Comparison of ENCODE assay signal across 8 mouse cellular contexts in the genomic region with DNA sequence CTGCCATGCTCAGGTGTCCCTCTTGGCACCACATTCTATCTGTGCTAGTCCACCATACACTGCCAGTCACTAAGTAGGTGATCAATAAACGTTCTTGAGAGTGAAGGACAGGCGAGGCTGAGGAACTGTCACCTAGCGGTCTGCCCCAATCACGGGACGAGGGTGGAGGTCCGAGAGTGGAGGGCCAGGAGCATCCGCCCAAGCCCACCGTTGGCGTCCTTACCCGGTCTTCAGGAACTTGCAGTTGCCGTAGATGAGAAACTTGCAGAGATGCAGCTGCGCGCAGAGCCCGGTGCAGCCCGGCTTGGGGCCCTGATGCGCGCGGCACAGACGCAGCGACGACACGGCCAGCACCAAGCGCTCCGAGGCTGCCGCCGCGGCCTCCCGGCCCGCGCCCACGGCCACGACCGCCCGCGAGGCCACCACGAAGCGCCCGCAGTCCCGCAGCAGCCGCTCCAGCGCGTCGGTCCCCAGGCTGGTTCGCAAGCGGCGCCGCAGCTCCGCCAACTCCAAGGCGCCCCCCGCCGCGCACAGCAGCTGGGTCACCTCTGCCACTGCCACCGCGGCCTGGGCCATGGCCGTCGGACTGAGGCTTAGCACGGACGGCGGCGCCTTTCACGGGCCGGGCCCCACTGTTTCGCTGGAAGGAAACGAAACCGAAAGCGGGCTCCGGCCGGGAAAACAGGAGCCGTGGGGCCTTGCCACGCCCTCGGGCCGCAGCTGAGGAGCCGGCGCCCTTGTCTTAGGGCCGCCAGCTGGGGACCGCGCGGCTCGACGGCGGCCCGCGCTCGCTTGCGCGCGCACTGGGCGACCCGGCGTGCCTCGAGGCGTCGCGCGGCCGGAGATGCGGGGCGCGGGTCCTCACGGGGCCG. TPM values are rescaled to one million over a fixed set of nuclear protein-coding genes. Genes with fewer than 3 reads are reported as not detected.
DNase-seq lines count a peak whose midpoint lies in the region; ATAC-seq lines count a peak whose summit lies in the region.

Gene Parp12, minus strand, starts transcription at position 766 of the 872 bp plus-strand sequence.

- peak; percentile 77 to 78 for DNase-seq in adrenal gland, adult 18-20 months (ENCODE audit: low spot score in 2 of 2)
- peak; percentile 67 for DNase-seq in embryo, embryonic 10.5 days (ENCODE audit: low spot score)
- DNase-seq in gastrocnemius, postnatal 25 days, result peak; percentile 82
- peak; percentile 50 to 57 for DNase-seq in left cerebral cortex, postnatal 36 days (ENCODE audit: low spot score in 2 of 2)
- peak; percentile 71 for DNase-seq in mesoderm, embryonic 11.5 days (ENCODE audit: low read depth, low spot score)
- peak; percentile 58 for DNase-seq in right cerebral cortex, postnatal 25 days
- DNase-seq in urinary bladder, postnatal 36 days (ENCODE audit: low spot score in 2 of 2), result peak; percentile 73 to 84

- intact Hi-C loops in left cerebral cortex, postnatal 36 days (cut with DNase I), result no loop called here

- peak; percentile 74 for ATAC-seq in inflammation-experienced regulatory T-cells, adult 6 months

RNA-seq across cellular contexts. Expression of gene Parp12, which starts in this region (rescaled TPM):
- 10 to 100 TPM; 14.4 to 16.1 TPM for total RNA-seq in adrenal gland, adult 18-20 months (2021)
- 1 to 10 TPM; 3.4 to 3.5 TPM for total RNA-seq in gastrocnemius, postnatal 25 days (2021)
- polyA plus RNA-seq in inflammation-experienced regulatory T-cells, adult 6 months (2017; shearing (Covaris generic)), result 1 to 10 TPM; 3.7 to 4.7 (median 4.2) TPM
- 1 to 10 TPM; 4.3 to 5.1 TPM for total RNA-seq in left cerebral cortex, postnatal 36 days (2021)

Comparison
In these comparisons a context has a peak if more than half of its experiments do, and no peak if none do; other contexts are left out.
1. Peak in every context shown above with its lines: DNase-seq and ATAC-seq.